Mouse (Mus musculus) spleen, adult 2 months (tissue): Measurements from ENCODE around the gene Lsm14a.

Experiments used
- CTCF ChIP-seq: fragments of 200-500 bp; IDR thresholded peaks from 2 replicates; pipeline ENCODE4 v1.5.1; 2011; ENCODE audit warnings: mild to moderate bottlenecking, inconsistent platforms; ENCODE audit not compliant: insufficient read depth, insufficient read length, insufficient replicate concordance; ENCODE audit errors: extremely low read depth
- POLR2A ChIP-seq: fragments of 200-500 bp; IDR thresholded peaks from 2 replicates; pipeline ENCODE4 v1.6.1; 2011; ENCODE audit warnings: low read depth, low read length, inconsistent platforms

DNA sequence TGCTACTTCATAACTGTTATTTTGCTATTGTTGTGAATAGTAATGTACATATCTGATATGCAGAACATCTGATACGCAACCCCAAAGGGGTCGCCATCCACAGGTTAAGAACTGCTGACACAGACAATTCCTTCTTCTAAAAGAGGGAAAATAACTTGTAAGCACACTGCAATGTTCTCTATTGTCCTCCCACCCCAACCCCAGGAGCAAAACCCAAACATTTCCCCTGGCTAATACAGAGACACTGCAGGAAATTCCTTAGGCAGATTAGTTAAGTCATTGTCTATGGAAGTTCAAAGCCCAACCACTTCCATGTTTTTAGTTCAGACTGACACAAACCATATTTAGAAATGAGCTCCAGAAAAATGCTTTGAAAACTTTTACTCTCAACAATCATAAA is 94.3 kb downstream of the Lsm14a start:
- no peak for TF ChIP-seq POLR2A
- TF ChIP-seq CTCF, result no peak
